In the genomic region with DNA sequence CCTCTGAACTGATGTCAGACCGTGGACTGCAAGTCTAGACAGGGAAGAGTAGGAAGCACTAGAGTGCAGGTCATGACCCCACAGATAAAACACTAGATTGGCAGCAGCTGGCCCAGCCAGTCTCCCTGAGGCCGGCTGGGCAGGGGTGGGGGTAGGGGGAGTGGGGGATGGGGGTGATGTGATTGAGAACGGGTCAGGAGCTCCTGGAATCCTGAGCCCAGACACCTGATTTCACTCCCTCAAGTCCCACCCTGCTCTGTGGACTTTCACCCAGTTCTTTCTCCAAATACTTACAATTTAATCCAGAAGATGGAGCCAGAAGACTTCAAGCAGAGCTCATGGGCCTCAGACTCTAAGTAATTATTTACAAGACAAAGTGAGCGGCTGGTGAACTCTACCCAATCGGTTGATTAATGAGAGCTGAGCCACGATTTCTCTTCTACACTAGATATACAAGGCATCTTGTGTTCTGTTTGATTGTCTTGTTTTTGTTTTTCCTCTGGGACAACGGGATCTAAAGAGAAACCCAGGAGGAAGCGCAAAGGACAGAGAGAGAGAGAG, we compare ENCODE assay signal across 8 mouse cellular contexts. TPM values are rescaled to one million over a fixed set of nuclear protein-coding genes. Genes with fewer than 3 reads are reported as not detected.
DNase-seq lines count a peak whose midpoint lies in the region; ATAC-seq and TF ChIP-seq lines count a peak whose summit lies in the region.

No protein-coding gene starts in this region.

- no peak overlapping the region for H3K4me2 ChIP-seq in forebrain, embryonic 11.5 days (ENCODE audit: low read depth, low read length, severe bottlenecking)
- H3K4me2 ChIP-seq in intestine, embryonic 14.5 days (ENCODE audit: low read length), result peak overlapping the region; percentile 32
- H3K4me2 ChIP-seq in lung, embryonic 16.5 days (ENCODE audit: low read depth, low read length), result no peak overlapping the region
- no peak overlapping the region; the same call in 1 of the 2 replicates for H3K4me2 ChIP-seq in stomach, postnatal 0 days (replicated peaks; ENCODE audit: low read depth)

- no peak for ATAC-seq in forebrain, embryonic 11.5 days (replicated peaks; ENCODE audit: low FRiP score)
- ATAC-seq in intestine, embryonic 14.5 days (replicated peaks; ENCODE audit: low FRiP score, low TSS enrichment, low read depth), result peak; percentile 83
- ATAC-seq in lung, embryonic 16.5 days (ENCODE audit: low read depth), result peak; percentile 34
- peak; percentile 78 for ATAC-seq in stomach, postnatal 0 days (ENCODE audit: low FRiP score, low TSS enrichment)

- H3K4me1 ChIP-seq in forebrain, embryonic 10.5 days, result peaks cover 21% of the 10 kb centered on the region
- H3K4me1 ChIP-seq in forebrain, embryonic 11.5 days (replicated peaks; ENCODE audit: control insufficient read depth, insufficient read depth, low read length), result no peaks in the 10 kb centered on the region
- H3K4me1 ChIP-seq in intestine, embryonic 14.5 days (replicated peaks; ENCODE audit: control insufficient read depth, insufficient read depth, low read length), result peaks cover 10% of the 10 kb centered on the region
- peaks cover 10% of the 10 kb centered on the region for H3K4me1 ChIP-seq in lung, embryonic 16.5 days (replicated peaks; ENCODE audit: control insufficient read depth, insufficient read depth, low read length)
- H3K4me1 ChIP-seq in stomach, postnatal 0 days (replicated peaks; ENCODE audit: control insufficient read depth, insufficient read depth), result no peaks in the 10 kb centered on the region

- H3K27ac ChIP-seq in forebrain, embryonic 10.5 days, result peak overlapping the region; percentile 26
- H3K27ac ChIP-seq in forebrain, embryonic 11.5 days (ENCODE audit: low read depth, low read length), result no peak overlapping the region
- peak overlapping the region; percentile 57; the same call in 1 of the 2 replicates for H3K27ac ChIP-seq in intestine, embryonic 14.5 days (ENCODE audit: low read depth)
- peak overlapping the region; percentile 24; the same call in 1 of the 2 replicates for H3K27ac ChIP-seq in lung, embryonic 16.5 days (ENCODE audit: low read length)
- H3K27ac ChIP-seq in stomach, postnatal 0 days (replicated peaks), result no peak overlapping the region

- TF ChIP-seq CTCF in stomach, postnatal 0 days (IDR thresholded peaks at IDR 0.05; ENCODE audit: low read depth), result peak; percentile 78

- no peaks in the 10 kb centered on the region for H3K36me3 ChIP-seq in forebrain, embryonic 10.5 days (replicated peaks)
- no peaks in the 10 kb centered on the region for H3K36me3 ChIP-seq in forebrain, embryonic 11.5 days (ENCODE audit: control insufficient read depth, insufficient read depth, low read length)
- no peaks in the 10 kb centered on the region for H3K36me3 ChIP-seq in intestine, embryonic 14.5 days (ENCODE audit: control insufficient read depth, insufficient read depth, low read length)
- no peaks in the 10 kb centered on the region for H3K36me3 ChIP-seq in lung, embryonic 16.5 days (ENCODE audit: control insufficient read depth, insufficient read depth, low read length)
- no peaks in the 10 kb centered on the region for H3K36me3 ChIP-seq in stomach, postnatal 0 days (ENCODE audit: control insufficient read depth, insufficient read depth, low read length)

- no peak overlapping the region for H3K9ac ChIP-seq in forebrain, embryonic 11.5 days (ENCODE audit: low read length)
- no peak overlapping the region for H3K9ac ChIP-seq in intestine, embryonic 14.5 days (ENCODE audit: low read length)
- H3K9ac ChIP-seq in lung, embryonic 16.5 days (ENCODE audit: low read length), result no peak overlapping the region
- H3K9ac ChIP-seq in stomach, postnatal 0 days (ENCODE audit: low read length), result no peak overlapping the region

- H3K4me3 ChIP-seq in forebrain, embryonic 10.5 days, result no peak overlapping the region
- H3K4me3 ChIP-seq in forebrain, embryonic 11.5 days (ENCODE audit: low read depth, low read length), result no peak overlapping the region
- no peak overlapping the region for H3K4me3 ChIP-seq in intestine, embryonic 14.5 days (ENCODE audit: low read depth, low read length)
- H3K4me3 ChIP-seq in lung, embryonic 16.5 days (ENCODE audit: low read length), result no peak overlapping the region
- H3K4me3 ChIP-seq in stomach, postnatal 0 days (ENCODE audit: low read depth, low read length), result no peak overlapping the region

- no peak for TF ChIP-seq EP300 in stomach, postnatal 0 days (optimal IDR thresholded peaks at IDR 0.05)

- no peaks in the 10 kb centered on the region for H3K9me3 ChIP-seq in forebrain, embryonic 10.5 days
- H3K9me3 ChIP-seq in forebrain, embryonic 11.5 days (ENCODE audit: control insufficient read depth, low read length), result no peaks in the 10 kb centered on the region
- no peaks in the 10 kb centered on the region for H3K9me3 ChIP-seq in intestine, embryonic 14.5 days (ENCODE audit: control insufficient read depth, low read length)
- H3K9me3 ChIP-seq in lung, embryonic 16.5 days (ENCODE audit: control insufficient read depth, low read length), result no peaks in the 10 kb centered on the region
- no peaks in the 10 kb centered on the region for H3K9me3 ChIP-seq in stomach, postnatal 0 days (ENCODE audit: control insufficient read depth, low read length)

- peaks cover 3% of the 10 kb centered on the region; the same call in 1 of the 2 replicates for H3K27me3 ChIP-seq in forebrain, embryonic 10.5 days (ENCODE audit: poor library complexity, severe bottlenecking)
- H3K27me3 ChIP-seq in forebrain, embryonic 11.5 days (ENCODE audit: control insufficient read depth, insufficient read depth, low read length), result no peaks in the 10 kb centered on the region
- H3K27me3 ChIP-seq in intestine, embryonic 14.5 days (replicated peaks; ENCODE audit: control insufficient read depth, insufficient read depth, low read length), result no peaks in the 10 kb centered on the region
- no peaks in the 10 kb centered on the region for H3K27me3 ChIP-seq in lung, embryonic 16.5 days (ENCODE audit: control insufficient read depth, insufficient read depth, low read depth, low read length)
- no peaks in the 10 kb centered on the region for H3K27me3 ChIP-seq in stomach, postnatal 0 days (ENCODE audit: control insufficient read depth, insufficient read depth, low read length)

- peak; percentile 31 for DNase-seq in forebrain, embryonic 10.5 days (ENCODE audit: extremely low spot score, low spot score)
- no peak for DNase-seq in forebrain, embryonic 11.5 days (ENCODE audit: low spot score)
- DNase-seq in embryo, embryonic 10 days (ENCODE audit: low spot score), result peak; percentile 89
- peak; percentile 73 for DNase-seq in intestine, embryonic 14.5 days (ENCODE audit: low spot score)
- peak; percentile 40 for DNase-seq in stomach, postnatal 0 days (ENCODE audit: low spot score)
- no peak for DNase-seq in ovary, postnatal 10 days (ENCODE audit: low spot score)
- no peak for DNase-seq in cerebellum, adult 18-20 months

- WGBS in forebrain, embryonic 10.5 days, result 12% methylated on average over 8 of the region's 8 CpGs
- WGBS in forebrain, embryonic 11.5 days, result 7% methylated on average over 8 of the region's 8 CpGs
- 4% methylated on average over 8 of the region's 8 CpGs for WGBS in intestine, embryonic 14.5 days
- 10% methylated on average over 8 of the region's 8 CpGs for WGBS in lung, embryonic 16.5 days
- WGBS in stomach, postnatal 0 days, result 6% methylated on average over 8 of the region's 8 CpGs

RNA-seq across cellular contexts. Expression of a gene that starts 7.7 kb away (rescaled TPM):
- polyA plus RNA-seq in forebrain, embryonic 10.5 days (2016; fragmentation: Nextera tagmentation; extraction: Ambion mirVana), result 0.55 and 0.64 TPM in 2 replicates
- 0.83 and 1.0 TPM in 2 replicates for polyA plus RNA-seq in forebrain, embryonic 11.5 days (2014; fragmentation: Nextera tagmentation; extraction: Ambion mirVana)
- 29.6 and 34.4 TPM in 2 replicates for polyA plus RNA-seq in intestine, embryonic 14.5 days (2014; fragmentation: Nextera tagmentation; extraction: Ambion mirVana)
- 24.4 and 28.1 TPM in 2 replicates for polyA plus RNA-seq in lung, embryonic 16.5 days (2015; fragmentation: Nextera tagmentation; extraction: Ambion mirVana)
- 42.7 and 44.8 TPM in 2 replicates for polyA plus RNA-seq in stomach, postnatal 0 days (2015; fragmentation: Nextera tagmentation; extraction: Ambion mirVana)

Comparison
In these comparisons a context has a peak if more than half of its experiments do, and no peak if none do; other contexts are left out.
1. DNase-seq: peak in forebrain, embryonic 10.5 days (single experiment), embryo, embryonic 10 days (single experiment), intestine, embryonic 14.5 days (single experiment) and stomach, postnatal 0 days (single experiment); none in forebrain, embryonic 11.5 days (single experiment), ovary, postnatal 10 days (single experiment) and cerebellum, adult 18-20 months (0 of 2).
2. H3K27ac ChIP-seq: peak in forebrain, embryonic 10.5 days (single experiment), intestine, embryonic 14.5 days (single experiment) and lung, embryonic 16.5 days (single experiment); none in forebrain, embryonic 11.5 days (single experiment) and stomach, postnatal 0 days (single experiment).
3. RNA of a gene that starts 7.7 kb away (polyA plus RNA-seq): 42.7 to 44.8 TPM in stomach, postnatal 0 days, 29.6 to 34.4 TPM in intestine, embryonic 14.5 days and 24.4 to 28.1 TPM in lung, embryonic 16.5 days; 0.83 to 1.0 TPM in forebrain, embryonic 11.5 days and 0.55 to 0.64 TPM in forebrain, embryonic 10.5 days; every median in the first group is over 10 times any median in the second.